Mouse (Mus musculus): ENCODE results near the gene 9330161L09Rik.

DNA sequence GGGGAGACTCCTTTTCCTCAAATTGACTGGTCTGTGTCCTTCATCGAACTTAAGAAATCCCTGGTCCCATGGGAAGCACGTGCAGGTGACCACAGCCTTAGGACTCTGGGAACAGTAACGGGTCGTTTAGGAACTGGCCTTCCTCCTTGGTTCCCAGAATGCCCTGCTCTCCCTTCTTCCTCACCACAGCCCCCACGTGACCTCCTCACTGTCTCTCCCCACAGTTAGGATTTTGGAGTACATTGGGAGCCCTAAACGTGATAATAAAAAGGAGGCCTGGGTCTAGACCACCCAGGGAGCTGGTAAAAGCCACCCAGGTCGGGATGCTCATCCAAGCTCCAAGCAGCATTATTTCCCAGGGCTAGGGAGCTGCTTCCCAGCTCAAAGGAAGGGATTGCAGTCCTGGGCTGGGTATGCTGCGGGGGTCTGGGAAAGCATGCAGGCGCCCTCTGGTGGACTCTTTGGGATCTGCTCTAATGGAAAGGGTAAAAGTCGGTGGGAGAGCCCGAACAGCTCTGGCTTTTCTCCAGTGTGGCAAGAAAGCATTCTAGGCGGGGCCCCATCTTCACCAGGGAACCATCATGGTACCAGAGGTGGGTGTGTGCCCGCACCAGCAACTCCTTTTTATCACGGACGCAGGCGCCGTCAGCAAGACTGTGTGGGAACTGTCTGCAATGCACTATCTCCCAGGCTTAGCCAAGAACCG lies 39.8 kb downstream of the 9330161L09Rik start:
- peak; percentile 82 for TF ChIP-seq CTCF (IDR thresholded peaks at IDR 0.05; ENCODE audit: low read depth)
- TF ChIP-seq EP300 (IDR thresholded peaks at IDR 0.05; ENCODE audit: low read depth) = no peak
